Mouse (Mus musculus): ENCODE measurements at regions not wholly inside any gene's neighbourhood (a gene's known extent, or its start where the extent isn't known, plus 50 kb on each side); places are given as distances from the start of the nearest gene placed in this dataset.
"Not testable (repeated sequence)": the region's sequence is repeated elsewhere in the genome, so short reads cannot be mapped to it uniquely, and the experiment has no call there.

GRCm38 (mm10) chr4:4311496-4311895 is 234.2 kb upstream of the Sdr16c6 start:
- H3K27ac ChIP-seq (ENCODE audit: low read length), result no peak overlapping the region
- no peak overlapping the region for H3K4me3 ChIP-seq (ENCODE audit: low read depth, low read length)

GRCm38 (mm10) chr4:4306922-4307321 is 229.6 kb upstream of the Sdr16c6 start:
- ATAC-seq (ENCODE audit: low read depth), result no peak

More at GRCm38 (mm10) chr4:4311496-4311895, 234.2 kb upstream of the Sdr16c6 start:
- H3K36me3 ChIP-seq (ENCODE audit: control insufficient read depth, insufficient read depth), result no peaks in the 10 kb centered on the region
- no peak overlapping the region for H3K4me2 ChIP-seq (ENCODE audit: low read depth, low read length)
- ATAC-seq (ENCODE audit: low read depth), result no peak
- H3K27me3 ChIP-seq (ENCODE audit: control insufficient read depth, insufficient read depth, low read depth, low read length), result no peaks in the 10 kb centered on the region
- no peaks in the 10 kb centered on the region for H3K4me1 ChIP-seq (ENCODE audit: control insufficient read depth, low read depth, low read length)
- no peaks in the 10 kb centered on the region for H3K9me3 ChIP-seq (replicated peaks; ENCODE audit: control insufficient read depth, low read length)
- no peak overlapping the region for H3K9ac ChIP-seq (ENCODE audit: low read depth, low read length)

GRCm38 (mm10) chr4:4305740-4306249 is 228.5 kb upstream of the Sdr16c6 start:
- no peak overlapping the region for H3K4me3 ChIP-seq (ENCODE audit: low read depth, low read length)
- H3K27ac ChIP-seq (ENCODE audit: low read length), result no peak overlapping the region

More at GRCm38 (mm10) chr4:4306922-4307321, 229.6 kb upstream of the Sdr16c6 start:
- Histone ChIP-seq H3K4me2 (ENCODE audit: low read depth, low read length) (no peak overlapping the region), H3K4me1 (ENCODE audit: control insufficient read depth, low read depth, low read length) (no peaks in the 10 kb centered on the region), H3K27ac (ENCODE audit: low read length) (no peak overlapping the region), H3K27me3 (ENCODE audit: control insufficient read depth, insufficient read depth, low read depth, low read length) (no peaks in the 10 kb centered on the region), H3K9ac (ENCODE audit: low read depth, low read length) (no peak overlapping the region), H3K4me3 (ENCODE audit: low read depth, low read length) (no peak overlapping the region), H3K36me3 (ENCODE audit: control insufficient read depth, insufficient read depth) (no peaks in the 10 kb centered on the region), H3K9me3 (replicated peaks; ENCODE audit: control insufficient read depth, low read length) (no peaks in the 10 kb centered on the region)
- 38% methylated on average over 3 of the region's 3 CpGs for WGBS (ENCODE audit: insufficient replicate concordance)

GRCm38 (mm10) chr4:4304666-4305065 is 227.3 kb upstream of the Sdr16c6 start:
- no peak overlapping the region for H3K4me3 ChIP-seq (ENCODE audit: low read depth, low read length)
- WGBS (ENCODE audit: insufficient replicate concordance), result 43% methylated on average over 1 of the region's 1 CpGs
- H3K27ac ChIP-seq (ENCODE audit: low read length), result no peak overlapping the region
- H3K36me3 ChIP-seq (ENCODE audit: control insufficient read depth, insufficient read depth), result no peaks in the 10 kb centered on the region
- no peak overlapping the region for H3K4me2 ChIP-seq (ENCODE audit: low read depth, low read length)
- H3K9me3 ChIP-seq (replicated peaks; ENCODE audit: control insufficient read depth, low read length), result no peaks in the 10 kb centered on the region
- no peak overlapping the region for H3K9ac ChIP-seq (ENCODE audit: low read depth, low read length)
- no peak for ATAC-seq (ENCODE audit: low read depth)
- no peaks in the 10 kb centered on the region for H3K4me1 ChIP-seq (ENCODE audit: control insufficient read depth, low read depth, low read length)
- H3K27me3 ChIP-seq (ENCODE audit: control insufficient read depth, insufficient read depth, low read depth, low read length), result no peaks in the 10 kb centered on the region

More at GRCm38 (mm10) chr4:4305740-4306249, 228.5 kb upstream of the Sdr16c6 start:
- Histone ChIP-seq H3K4me1 (ENCODE audit: control insufficient read depth, low read depth, low read length) (no peaks in the 10 kb centered on the region), H3K4me2 (ENCODE audit: low read depth, low read length) (no peak overlapping the region), H3K27me3 (ENCODE audit: control insufficient read depth, insufficient read depth, low read depth, low read length) (no peaks in the 10 kb centered on the region), H3K9ac (ENCODE audit: low read depth, low read length) (no peak overlapping the region), H3K36me3 (ENCODE audit: control insufficient read depth, insufficient read depth) (no peaks in the 10 kb centered on the region), H3K9me3 (replicated peaks; ENCODE audit: control insufficient read depth, low read length) (no peaks in the 10 kb centered on the region)
- ATAC-seq (ENCODE audit: low read depth), result no peak

- Histone ChIP-seq H3K9me3 (replicated peaks; ENCODE audit: control insufficient read depth, low read length) (no peaks in the 10 kb centered on the region), H3K36me3 (ENCODE audit: control insufficient read depth, insufficient read depth) (no peaks in the 10 kb centered on the region), H3K4me1 (ENCODE audit: control insufficient read depth, low read depth, low read length) (no peaks in the 10 kb centered on the region), H3K4me2 (ENCODE audit: low read depth, low read length) (no peak overlapping the region), H3K9ac (ENCODE audit: low read depth, low read length) (no peak overlapping the region), H3K27me3 (ENCODE audit: control insufficient read depth, insufficient read depth, low read depth, low read length) (no peaks in the 10 kb centered on the region), H3K4me3 (ENCODE audit: low read depth, low read length) (no peak overlapping the region), H3K27ac (ENCODE audit: low read length) (no peak overlapping the region)
- WGBS (ENCODE audit: insufficient replicate concordance), result 65% methylated on average over 10 of the region's 10 CpGs
- no peak for ATAC-seq (ENCODE audit: low read depth)
These were observed 223.0 kb upstream of the Sdr16c6 start for GRCm38 (mm10) chr4:4300189-4300879.

- Histone ChIP-seq H3K9me3 (replicated peaks; ENCODE audit: control insufficient read depth, low read length) (no peaks in the 10 kb centered on the region), H3K27ac (ENCODE audit: low read length) (no peak overlapping the region), H3K4me3 (ENCODE audit: low read depth, low read length) (no peak overlapping the region), H3K36me3 (ENCODE audit: control insufficient read depth, insufficient read depth) (no peaks in the 10 kb centered on the region), H3K4me1 (ENCODE audit: control insufficient read depth, low read depth, low read length) (no peaks in the 10 kb centered on the region), H3K9ac (ENCODE audit: low read depth, low read length) (no peak overlapping the region), H3K27me3 (ENCODE audit: control insufficient read depth, insufficient read depth, low read depth, low read length) (no peaks in the 10 kb centered on the region), H3K4me2 (ENCODE audit: low read depth, low read length) (no peak overlapping the region)
- no peak for ATAC-seq (ENCODE audit: low read depth)
- WGBS (ENCODE audit: insufficient replicate concordance), result 43% methylated on average over 1 of the region's 1 CpGs
These were observed 222.3 kb upstream of the Sdr16c6 start for GRCm38 (mm10) chr4:4299631-4300030.

- Histone ChIP-seq H3K27me3 (ENCODE audit: control insufficient read depth, insufficient read depth, low read depth, low read length) (no peaks in the 10 kb centered on the region), H3K4me3 (ENCODE audit: low read depth, low read length) (no peak overlapping the region), H3K4me1 (ENCODE audit: control insufficient read depth, low read depth, low read length) (no peaks in the 10 kb centered on the region), H3K27ac (ENCODE audit: low read length) (no peak overlapping the region), H3K9ac (ENCODE audit: low read depth, low read length) (no peak overlapping the region), H3K4me2 (ENCODE audit: low read depth, low read length) (no peak overlapping the region), H3K9me3 (replicated peaks; ENCODE audit: control insufficient read depth, low read length) (no peaks in the 10 kb centered on the region), H3K36me3 (ENCODE audit: control insufficient read depth, insufficient read depth) (no peaks in the 10 kb centered on the region)
- 54% methylated on average over 2 of the region's 2 CpGs for WGBS (ENCODE audit: insufficient replicate concordance)
- no peak for ATAC-seq (ENCODE audit: low read depth)
These were observed 172.3 kb upstream of the Sdr16c6 start for GRCm38 (mm10) chr4:4249601-4250000.

- no peak overlapping the region for H3K27ac ChIP-seq (ENCODE audit: low read length)
- no peaks in the 10 kb centered on the region for H3K36me3 ChIP-seq (ENCODE audit: control insufficient read depth, insufficient read depth)
- H3K27me3 ChIP-seq (ENCODE audit: control insufficient read depth, insufficient read depth, low read depth, low read length), result no peaks in the 10 kb centered on the region
- ATAC-seq (ENCODE audit: low read depth), result no peak
- no peaks in the 10 kb centered on the region for H3K4me1 ChIP-seq (ENCODE audit: control insufficient read depth, low read depth, low read length)
- H3K9me3 ChIP-seq (replicated peaks; ENCODE audit: control insufficient read depth, low read length), result no peaks in the 10 kb centered on the region
- no peak overlapping the region for H3K9ac ChIP-seq (ENCODE audit: low read depth, low read length)
- H3K4me3 ChIP-seq (ENCODE audit: low read depth, low read length), result no peak overlapping the region
- no peak overlapping the region for H3K4me2 ChIP-seq (ENCODE audit: low read depth, low read length)
- WGBS (ENCODE audit: insufficient replicate concordance), result 50% methylated on average over 4 of the region's 4 CpGs
These were observed 170.3 kb upstream of the Sdr16c6 start for GRCm38 (mm10) chr4:4247669-4248068.

GRCm38 (mm10) chr4:4242306-4242980 is 165.1 kb upstream of the Sdr16c6 start:
- not testable (repeated sequence) for H3K4me3 ChIP-seq (ENCODE audit: low read depth, low read length); H3K9ac ChIP-seq (ENCODE audit: low read depth, low read length); H3K9me3 ChIP-seq (replicated peaks; ENCODE audit: control insufficient read depth, low read length); H3K27ac ChIP-seq (ENCODE audit: low read length); ATAC-seq (ENCODE audit: low read depth); H3K36me3 ChIP-seq (ENCODE audit: control insufficient read depth, insufficient read depth); H3K4me2 ChIP-seq (ENCODE audit: low read depth, low read length); H3K4me1 ChIP-seq (ENCODE audit: control insufficient read depth, low read depth, low read length); H3K27me3 ChIP-seq (ENCODE audit: control insufficient read depth, insufficient read depth, low read depth, low read length)
- 66% methylated on average over 15 of the region's 15 CpGs for WGBS (ENCODE audit: insufficient replicate concordance)

All from liver, embryonic 16.5 days (tissue).